Mouse (Mus musculus): Measurements from ENCODE around the gene Dnajc28. TPM values are rescaled to one million over a fixed set of nuclear protein-coding genes. Genes with fewer than 3 reads are reported as not detected.

The Dnajc28 gene
- total RNA-seq, 1 experiment from 2014 or later: 15.1 TPM

GRCm38 (mm10) chr16:91632940-91633339, 14.1 kb upstream of the Dnajc28 start:
- DNase-seq: no peak

GRCm38 (mm10) chr16:91632439-91632838, 13.6 kb upstream of the Dnajc28 start:
- DNase-seq: peak; percentile 84

- DNase-seq: no peak
Observed at GRCm38 (mm10) chr16:91630584-91630983, 11.8 kb upstream of the Dnajc28 start.

GRCm38 (mm10) chr16:91629749-91630148, 10.9 kb upstream of the Dnajc28 start:
- no peak for DNase-seq

GRCm38 (mm10) chr16:91628673-91629072, 9.8 kb upstream of the Dnajc28 start:
- no peak for DNase-seq

GRCm38 (mm10) chr16:91627831-91628230, 9.0 kb upstream of the Dnajc28 start:
- DNase-seq: no peak

GRCm38 (mm10) chr16:91623074-91623473, 4.2 kb upstream of the Dnajc28 start:
- DNase-seq: no peak

GRCm38 (mm10) chr16:91620991-91621390, 2.2 kb upstream of the Dnajc28 start:
- DNase-seq: no peak

GRCm38 (mm10) chr16:91620185-91620584, 1.4 kb upstream of the Dnajc28 start:
- no peak for DNase-seq

GRCm38 (mm10) chr16:91614552-91614951, 4.3 kb downstream of the Dnajc28 start:
- DNase-seq: no peak

GRCm38 (mm10) chr16:91612525-91612924, 6.3 kb downstream of the Dnajc28 start:
- DNase-seq: peak; percentile 53

GRCm38 (mm10) chr16:91611248-91611647, 7.6 kb downstream of the Dnajc28 start:
- peak; percentile 49 for DNase-seq

GRCm38 (mm10) chr16:91609501-91610245, 9.2 kb downstream of the Dnajc28 start:
- peak; percentile 82 for DNase-seq

- DNase-seq: no peak
Observed at GRCm38 (mm10) chr16:91606958-91607357, 11.9 kb downstream of the Dnajc28 start.

- DNase-seq: no peak
Observed at GRCm38 (mm10) chr16:91605156-91605555, 13.7 kb downstream of the Dnajc28 start.

GRCm38 (mm10) chr16:91601693-91602092, 17.1 kb downstream of the Dnajc28 start:
- no peak for DNase-seq

GRCm38 (mm10) chr16:91601081-91601480, 17.7 kb downstream of the Dnajc28 start:
- DNase-seq: no peak

GRCm38 (mm10) chr16:91599242-91599641, 19.6 kb downstream of the Dnajc28 start:
- no peak for DNase-seq

GRCm38 (mm10) chr16:91597672-91598010, 21.2 kb downstream of the Dnajc28 start, which contains the start of gene Tmem50b:
Gene Tmem50b, minus strand, starts transcription at chr16:91597800.
- DNase-seq: peak; percentile 99

- no peak for DNase-seq
Observed at GRCm38 (mm10) chr16:91596779-91597671, 21.8 kb downstream of the Dnajc28 start.

GRCm38 (mm10) chr16:91596397-91596778, 22.4 kb downstream of the Dnajc28 start:
- no peak for DNase-seq

- peak; percentile 49 for DNase-seq
Observed at GRCm38 (mm10) chr16:91595076-91595475, 23.8 kb downstream of the Dnajc28 start.

- no peak for DNase-seq
Observed at GRCm38 (mm10) chr16:91593262-91593661, 25.6 kb downstream of the Dnajc28 start.
